Mouse (Mus musculus): Measurements from ENCODE around the gene Fancg.
"Not testable (repeated sequence)": the region's sequence is repeated elsewhere in the genome, so short reads cannot be mapped to it uniquely, and the experiment has no call there.

Fancg gene

DNA sequence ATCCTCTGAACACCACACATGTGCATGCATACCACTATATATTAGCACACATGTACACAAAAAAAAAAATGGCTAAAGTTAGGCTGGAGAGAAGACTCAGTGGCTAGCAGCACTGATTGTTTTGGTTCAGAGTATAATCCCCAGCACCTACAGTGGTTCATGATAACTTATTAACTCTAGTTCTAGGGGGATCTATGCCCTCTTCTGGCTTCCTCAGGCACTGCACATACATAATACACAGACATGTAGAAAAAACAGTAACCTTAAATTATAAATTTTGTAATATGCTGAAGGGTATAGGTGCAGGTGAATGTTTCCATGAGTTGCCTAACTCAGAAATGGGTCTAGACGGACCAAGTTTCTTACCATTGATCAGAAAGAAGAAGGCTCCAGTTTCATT is 22.0 kb downstream of the Fancg start:
- no peak for DNase-seq

DNA sequence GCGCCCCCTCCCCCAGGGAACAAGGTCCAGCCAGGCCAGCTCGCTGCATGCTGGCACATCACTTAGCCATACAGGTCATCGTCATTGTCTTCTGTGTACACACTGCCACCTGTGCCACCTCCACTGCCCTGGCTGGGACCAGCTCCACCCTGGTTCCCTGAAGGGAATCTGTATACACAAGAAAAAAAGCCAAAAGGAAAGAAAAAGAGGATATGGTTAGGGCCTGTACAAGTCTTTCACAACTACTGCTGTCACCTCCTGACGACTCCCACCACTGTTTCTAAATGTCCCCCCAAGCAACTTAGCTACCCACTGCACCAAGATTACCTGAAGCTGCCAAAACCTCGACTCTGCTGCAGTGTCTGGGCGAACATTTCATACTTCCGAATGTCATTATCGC is 29.8 kb downstream of the Fancg start:
- DNase-seq, result not testable (repeated sequence)

DNA sequence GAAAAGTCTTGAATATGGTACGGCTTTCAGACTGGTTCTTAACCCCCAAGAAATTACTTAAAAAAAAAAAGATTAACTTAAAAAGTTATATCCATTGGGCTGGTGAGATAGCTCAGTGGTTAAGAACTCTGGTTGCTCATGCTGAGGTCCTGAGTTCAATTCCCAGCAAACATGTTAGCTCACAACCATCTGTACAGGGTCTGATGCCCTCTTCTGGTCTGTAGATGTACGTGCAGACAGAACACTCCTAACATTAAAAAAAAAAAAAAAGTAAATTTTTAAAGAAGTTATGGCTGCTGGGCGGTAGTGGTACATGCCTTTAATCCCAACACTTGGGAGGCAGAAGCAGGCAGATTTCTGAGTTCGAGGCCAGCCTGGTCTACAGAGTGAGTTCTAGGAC is 32.2 kb downstream of the Fancg start:
- no peak for DNase-seq

DNA sequence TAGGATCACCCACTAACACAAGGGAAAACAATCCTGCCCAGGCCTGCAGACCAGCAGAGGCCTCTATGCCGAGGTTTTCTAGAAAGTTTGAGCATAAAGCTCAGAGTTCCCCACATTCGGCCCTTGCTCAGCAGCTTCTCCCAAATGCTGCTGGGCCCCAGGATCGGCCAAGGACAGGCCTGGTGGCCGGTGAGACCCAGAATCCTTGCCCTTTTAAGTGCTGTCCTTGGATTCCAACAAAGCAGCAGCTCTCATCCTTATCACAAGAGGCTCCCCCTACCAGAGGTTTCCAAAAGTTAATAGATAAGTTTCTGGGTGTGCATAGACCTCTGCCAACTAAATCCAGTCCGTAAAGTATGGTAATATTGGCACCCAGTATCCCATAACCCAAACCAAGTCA is 36.4 kb downstream of the Fancg start:
- DNase-seq, result no peak

DNA sequence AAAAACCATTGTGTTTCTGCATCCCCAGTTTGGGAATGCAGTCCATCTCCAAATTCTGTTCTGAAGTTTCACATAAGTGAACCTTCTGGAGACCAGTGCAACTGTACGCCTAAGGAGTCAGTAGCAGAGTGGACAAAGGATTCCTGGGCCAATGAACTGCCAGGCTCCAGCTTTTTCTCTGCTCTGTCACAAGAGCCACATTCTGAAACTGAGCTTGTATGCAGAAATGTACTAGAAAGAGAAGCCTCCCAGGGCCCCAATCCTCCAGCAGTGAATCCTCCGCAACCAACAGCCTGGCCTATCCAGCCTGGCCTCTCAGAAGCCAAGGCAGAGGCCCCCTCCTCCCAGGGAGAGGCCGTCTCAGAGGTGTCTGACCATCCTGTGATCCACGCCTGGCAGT is 37.4 kb downstream of the Fancg start:
- DNase-seq, result no peak

DNA sequence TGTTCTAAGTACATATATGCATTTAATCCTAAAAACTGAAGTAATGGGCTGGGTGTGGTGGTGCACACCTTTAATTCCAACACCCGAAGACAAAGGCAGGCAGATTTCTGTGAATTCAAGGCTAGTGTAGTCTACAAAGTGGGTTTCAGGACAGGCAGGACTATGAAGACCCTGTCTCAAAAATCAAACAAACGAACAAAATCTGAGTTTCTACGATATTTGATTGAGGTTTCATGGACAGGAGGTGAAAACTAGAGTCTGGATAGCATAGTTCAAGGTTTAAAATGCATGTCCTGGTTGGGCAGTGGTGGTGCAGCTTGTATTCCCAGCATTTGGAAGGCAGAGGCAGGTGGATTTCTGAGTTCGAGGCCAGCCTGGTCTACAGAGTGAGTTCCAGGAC is 41.0 kb downstream of the Fancg start, which contains the start of gene 1700022I11Rik:
Gene 1700022I11Rik, plus strand, starts transcription at position 301 of the 400 bp plus-strand sequence.
- no peak for DNase-seq

DNA sequence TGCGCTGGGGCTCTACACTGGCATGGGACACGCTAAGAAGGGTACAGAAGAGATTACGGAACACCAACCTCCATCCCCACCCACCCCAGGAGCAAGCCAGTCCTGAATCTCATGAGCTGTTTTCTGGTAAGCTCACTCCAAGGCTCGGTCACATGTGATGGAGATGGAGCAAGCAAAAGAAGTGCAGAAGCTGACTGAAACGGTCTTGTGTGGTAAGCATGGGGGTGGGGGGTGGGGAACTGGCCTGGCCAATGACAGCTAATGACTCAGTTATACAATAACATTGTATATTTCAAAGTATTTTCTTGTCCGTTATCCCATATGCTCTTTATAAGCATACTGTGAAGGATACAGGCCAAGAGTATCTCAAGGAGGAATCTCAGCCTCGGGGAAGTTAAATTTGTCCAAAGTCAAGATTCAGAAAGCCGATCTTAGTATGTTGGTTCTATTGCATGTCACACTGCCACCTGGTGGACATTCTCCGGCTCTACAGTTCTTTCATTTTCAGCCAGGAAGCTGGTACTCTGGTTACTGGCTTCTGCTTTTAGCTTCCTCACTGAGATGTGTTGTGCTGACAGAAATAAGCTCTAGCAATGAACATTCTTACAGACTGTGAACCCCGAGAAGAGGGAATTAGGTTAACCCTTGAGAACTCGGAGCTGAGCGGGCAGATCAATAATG is 45.1 kb downstream of the Fancg start:
- no peak for DNase-seq

DNA sequence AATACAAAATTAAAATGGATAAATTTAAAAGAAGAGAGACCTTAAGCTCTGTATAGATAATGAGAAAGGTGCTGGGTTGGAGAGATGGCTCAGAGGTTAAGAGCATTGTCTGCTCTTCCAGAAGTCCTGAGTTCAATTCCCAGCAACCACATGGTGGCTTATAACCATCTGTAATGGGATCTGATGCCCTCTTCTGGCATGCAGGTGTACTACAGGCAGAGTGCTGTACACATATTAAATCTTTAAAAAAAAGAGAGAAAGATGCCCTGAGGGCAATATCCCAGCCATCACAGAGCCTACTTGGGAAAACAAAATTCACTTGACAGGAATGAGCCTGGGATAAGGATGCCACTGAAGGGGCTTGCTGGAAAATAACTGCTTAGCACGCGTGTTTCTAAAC is 46.8 kb downstream of the Fancg start:
- no peak for DNase-seq

DNA sequence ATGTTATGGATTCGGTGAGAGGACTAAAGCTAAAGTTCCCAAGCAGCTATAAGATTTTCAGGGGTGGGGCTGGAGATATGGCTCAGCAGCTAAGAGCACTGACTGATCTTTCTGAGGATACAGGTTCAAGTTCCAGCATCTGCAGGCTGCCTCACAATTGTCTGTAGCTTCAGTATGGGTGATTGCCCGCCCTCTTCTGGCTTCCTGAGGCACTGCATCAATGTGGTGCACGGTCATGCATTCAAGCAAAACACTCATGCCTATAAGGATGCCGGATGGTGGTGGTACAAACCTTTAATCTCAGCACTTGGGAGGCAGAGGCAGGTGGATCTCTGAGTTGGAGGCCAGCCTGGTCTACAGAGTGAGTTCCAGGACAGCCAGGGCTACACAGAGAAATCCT is 48.7 kb downstream of the Fancg start:
- DNase-seq, result peak; percentile 53

DNA sequence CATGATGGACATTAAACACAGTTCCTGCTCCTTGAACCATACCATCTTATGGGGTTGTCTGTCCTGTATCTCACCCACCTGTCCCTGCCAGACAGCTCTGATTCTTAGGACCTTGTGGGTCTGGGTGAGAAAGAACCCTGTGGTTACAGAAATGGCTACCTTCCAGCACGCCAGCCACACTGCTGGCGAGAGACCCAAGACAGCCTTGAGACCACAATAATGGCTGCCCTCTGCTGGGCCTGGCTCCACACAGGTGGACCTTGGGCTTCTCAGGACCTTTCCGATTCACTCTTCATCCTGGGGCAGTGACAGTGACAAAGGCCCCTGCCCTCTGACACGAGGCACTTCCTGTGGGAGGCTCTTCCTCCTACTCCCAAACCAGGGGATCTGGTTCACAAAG is 50.9 kb downstream of the Fancg start:
- no peak for DNase-seq

DNA sequence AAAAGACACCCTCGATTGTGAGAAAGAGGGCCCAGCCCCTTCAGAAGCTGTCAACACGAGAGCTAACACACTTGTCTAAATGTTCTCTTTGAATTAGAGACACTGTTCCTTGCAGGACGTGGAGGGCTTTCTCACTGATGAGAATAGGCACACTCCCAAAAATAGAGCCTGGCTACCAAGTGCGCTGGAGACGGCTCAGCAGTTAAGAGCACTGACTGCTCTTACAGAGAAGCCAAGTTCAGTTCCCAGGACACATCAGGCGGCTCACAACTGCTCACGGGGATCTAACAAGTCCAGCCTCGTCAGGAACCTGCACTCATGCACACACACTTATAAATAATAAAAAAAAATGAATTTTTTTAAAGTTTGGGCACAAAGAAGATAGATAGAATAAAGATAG is 51.4 kb downstream of the Fancg start:
- DNase-seq, result no peak

DNA sequence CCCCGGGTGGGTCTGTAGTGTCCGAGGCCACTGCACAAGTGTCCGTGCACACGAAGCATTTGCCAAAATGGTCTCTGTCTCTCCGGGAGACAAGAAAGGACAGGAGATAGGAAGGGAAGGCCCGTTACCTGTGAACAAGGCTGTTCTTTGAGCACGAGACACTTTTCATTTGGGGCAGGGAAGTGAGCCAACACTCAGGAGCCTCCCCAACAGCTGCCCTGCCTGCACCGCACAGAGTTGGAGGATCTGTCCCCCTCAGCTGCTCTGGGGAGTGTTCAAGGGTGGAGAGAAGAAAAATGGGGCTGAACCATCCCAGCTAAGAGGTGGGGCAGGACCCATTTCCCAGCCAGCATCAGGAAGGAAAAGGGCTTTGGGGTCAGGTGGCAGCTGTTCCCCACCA is 52.3 kb downstream of the Fancg start:
- no peak for DNase-seq

DNA sequence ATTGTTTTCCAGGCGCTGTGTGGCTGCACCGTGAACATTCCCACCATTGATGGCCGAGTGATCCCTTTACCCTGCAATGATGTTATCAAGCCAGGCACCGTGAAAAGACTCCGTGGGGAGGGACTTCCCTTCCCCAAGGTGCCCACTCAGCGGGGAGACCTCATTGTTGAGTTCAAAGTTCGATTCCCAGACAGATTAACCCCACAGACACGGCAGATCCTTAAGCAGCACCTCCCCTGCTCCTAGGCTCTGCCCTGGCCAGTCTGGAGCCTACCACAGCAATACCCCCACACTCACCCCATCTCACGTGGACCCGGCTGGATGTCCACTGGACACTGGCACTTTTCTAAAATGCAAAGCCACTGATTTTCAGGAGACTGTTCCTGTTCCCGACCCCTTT is 53.0 kb downstream of the Fancg start:
- peak; percentile 74 for DNase-seq

DNA sequence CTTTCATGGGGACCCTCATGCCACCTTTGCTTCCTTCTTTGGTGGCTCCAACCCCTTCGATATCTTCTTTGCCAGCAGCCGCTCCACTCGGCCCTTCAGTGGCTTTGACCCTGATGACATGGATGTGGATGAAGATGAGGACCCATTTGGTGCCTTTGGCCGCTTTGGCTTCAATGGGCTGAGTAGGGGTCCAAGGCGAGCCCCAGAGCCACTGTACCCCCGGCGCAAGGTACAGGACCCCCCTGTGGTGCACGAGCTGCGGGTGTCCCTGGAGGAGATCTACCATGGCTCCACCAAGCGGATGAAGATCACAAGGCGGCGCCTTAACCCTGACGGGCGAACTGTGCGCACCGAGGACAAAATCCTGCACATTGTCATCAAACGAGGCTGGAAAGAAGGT is 53.7 kb downstream of the Fancg start:
- no peak for DNase-seq

DNA sequence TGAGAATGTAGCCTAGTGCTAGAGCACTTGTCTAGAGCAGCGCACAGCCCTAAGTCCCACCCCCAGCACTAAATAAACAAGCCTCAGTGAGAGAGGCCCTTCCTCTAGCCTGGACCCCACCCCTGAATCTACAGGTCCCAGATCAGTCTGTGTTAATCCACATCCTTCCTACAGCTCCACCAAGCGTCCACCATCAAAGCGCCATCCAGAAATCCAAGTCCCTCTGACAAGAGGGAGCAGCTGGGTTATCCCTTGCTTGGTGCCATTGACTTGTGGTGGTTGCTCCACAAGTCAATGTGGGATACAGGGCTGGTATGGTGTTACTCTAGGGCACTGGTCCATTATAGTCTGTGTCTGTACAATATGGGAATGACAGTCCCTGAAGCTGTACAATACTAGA is 55.1 kb downstream of the Fancg start:
- DNase-seq, result no peak

DNA sequence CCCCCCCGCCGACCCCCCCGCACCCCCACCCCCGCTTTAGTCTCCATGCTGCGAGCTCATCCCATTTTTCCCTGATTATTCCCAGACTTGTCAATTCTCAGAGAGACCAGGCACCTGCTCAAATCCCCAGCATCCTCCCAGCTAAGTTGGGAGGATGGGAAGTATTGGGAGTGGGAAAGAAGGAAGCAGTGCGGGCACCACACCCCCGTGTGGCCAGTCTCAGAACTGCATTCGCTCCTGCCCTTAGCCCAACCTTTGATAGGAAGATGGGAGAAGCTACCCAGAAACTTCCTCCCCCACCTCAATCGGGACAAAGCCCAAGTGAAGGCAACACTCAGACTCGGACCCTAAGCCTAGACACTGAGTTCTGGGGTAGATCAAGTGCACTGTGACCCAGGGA is 56.0 kb downstream of the Fancg start:
- peak; percentile 63 for DNase-seq

DNA sequence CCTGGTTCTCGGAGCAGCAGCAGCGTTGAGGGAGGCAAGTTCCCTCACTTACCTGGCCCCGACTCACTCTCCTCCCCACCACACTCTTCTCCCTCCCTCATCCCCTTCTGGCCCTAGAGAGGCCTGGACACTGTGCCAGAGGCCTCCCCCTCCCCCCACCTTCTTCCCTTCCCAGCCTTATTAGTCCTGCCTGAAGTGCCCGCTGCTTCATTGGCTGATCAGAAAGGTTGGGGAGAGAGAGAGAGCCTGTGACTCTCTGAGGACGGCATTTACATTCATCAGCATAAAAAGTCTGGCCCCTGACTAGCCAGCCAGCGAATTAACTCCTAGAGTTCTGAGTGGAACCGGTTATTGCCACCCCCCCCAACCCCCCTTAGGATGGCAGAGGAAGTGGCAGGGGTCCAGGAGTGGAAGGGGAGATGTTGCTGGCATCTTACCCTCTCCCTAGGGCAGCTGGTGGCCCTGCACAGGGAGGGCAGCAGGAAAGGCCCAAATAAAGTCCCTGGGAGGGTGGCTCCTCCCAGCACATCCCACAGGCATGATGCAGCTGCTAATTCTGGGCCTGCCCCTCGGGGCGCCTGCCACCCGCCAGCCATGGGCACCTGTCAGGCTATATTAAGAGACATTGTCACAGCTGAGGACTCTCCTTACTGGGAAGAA is 56.7 kb downstream of the Fancg start:
- peak; percentile 50 for DNase-seq

DNA sequence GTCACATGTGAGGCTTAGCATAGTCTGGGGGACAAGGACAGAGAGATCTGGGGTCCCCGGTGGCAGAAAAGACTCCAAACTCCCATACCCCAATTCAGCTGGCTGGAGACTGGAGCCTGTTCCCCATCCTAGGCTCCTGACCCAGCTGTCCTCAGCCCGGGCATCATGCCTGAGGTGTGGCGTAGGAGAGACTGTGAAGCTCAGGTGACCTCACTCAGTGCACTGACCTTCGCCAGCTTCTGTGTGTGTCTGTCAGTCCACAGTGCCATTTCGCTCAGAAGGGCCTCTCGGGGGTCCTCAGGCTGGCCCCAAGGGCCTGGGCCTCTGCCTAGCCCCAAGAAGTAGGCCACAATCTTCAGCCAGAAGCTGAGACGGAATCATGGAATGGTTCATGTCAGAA is 57.7 kb downstream of the Fancg start:
- DNase-seq, result no peak
